Mouse (Mus musculus): ENCODE data around the gene Agbl4. TPM values are rescaled to one million over a fixed set of nuclear protein-coding genes. Genes with fewer than 3 reads are reported as not detected.

Gene Agbl4
- polyA plus RNA-seq, 1 experiment = 79.8 TPM

- no peaks in the 10 kb centered on the region for H3K36me3 ChIP-seq (ENCODE audit: control insufficient read depth, insufficient read depth, low read length)
- H3K4me1 ChIP-seq (ENCODE audit: control insufficient read depth, insufficient read depth, low read length) = no peaks in the 10 kb centered on the region
- no peak for TF ChIP-seq CTCF (IDR thresholded peaks at IDR 0.05; ENCODE audit: control insufficient read depth, insufficient read depth, insufficient replicate concordance, low read depth, low read length)
- no peak for TF ChIP-seq POLR2A (IDR thresholded peaks at IDR 0.05; ENCODE audit: control insufficient read depth, low read depth, low read length)
These were observed 909.7 kb downstream of the Agbl4 start for GRCm38 (mm10) chr4:111307166-111307565.

GRCm38 (mm10) chr4:111307633-111308032 is 910.2 kb downstream of the Agbl4 start:
- H3K4me1 ChIP-seq (ENCODE audit: control insufficient read depth, insufficient read depth, low read length) = no peaks in the 10 kb centered on the region

More at GRCm38 (mm10) chr4:111307166-111307565, 909.7 kb downstream of the Agbl4 start:
- Histone ChIP-seq H3K27ac (ENCODE audit: control insufficient read depth, insufficient read depth, low read depth, low read length) (no peak overlapping the region), H3K27me3 (ENCODE audit: control insufficient read depth, insufficient read depth, low read length) (no peaks in the 10 kb centered on the region), H3K4me3 (ENCODE audit: control insufficient read depth, low read depth, low read length) (no peak overlapping the region)

GRCm38 (mm10) chr4:111308572-111309288 is 911.3 kb downstream of the Agbl4 start:
- Histone ChIP-seq H3K4me3 (ENCODE audit: control insufficient read depth, low read depth, low read length) (no peak overlapping the region), H3K4me1 (ENCODE audit: control insufficient read depth, insufficient read depth, low read length) (no peaks in the 10 kb centered on the region), H3K36me3 (ENCODE audit: control insufficient read depth, insufficient read depth, low read length) (no peaks in the 10 kb centered on the region), H3K27me3 (ENCODE audit: control insufficient read depth, insufficient read depth, low read length) (no peaks in the 10 kb centered on the region), H3K27ac (ENCODE audit: control insufficient read depth, insufficient read depth, low read depth, low read length) (no peak overlapping the region)
- TF ChIP-seq POLR2A (IDR thresholded peaks at IDR 0.05; ENCODE audit: control insufficient read depth, low read depth, low read length) (no peak), CTCF (IDR thresholded peaks at IDR 0.05; ENCODE audit: control insufficient read depth, insufficient read depth, insufficient replicate concordance, low read depth, low read length) (no peak)

More at GRCm38 (mm10) chr4:111307633-111308032, 910.2 kb downstream of the Agbl4 start:
- no peaks in the 10 kb centered on the region for H3K36me3 ChIP-seq (ENCODE audit: control insufficient read depth, insufficient read depth, low read length)
- no peak overlapping the region for H3K4me3 ChIP-seq (ENCODE audit: control insufficient read depth, low read depth, low read length)
- H3K27ac ChIP-seq (ENCODE audit: control insufficient read depth, insufficient read depth, low read depth, low read length) = no peak overlapping the region
- no peak for TF ChIP-seq POLR2A (IDR thresholded peaks at IDR 0.05; ENCODE audit: control insufficient read depth, low read depth, low read length)
- no peak for TF ChIP-seq CTCF (IDR thresholded peaks at IDR 0.05; ENCODE audit: control insufficient read depth, insufficient read depth, insufficient replicate concordance, low read depth, low read length)
- H3K27me3 ChIP-seq (ENCODE audit: control insufficient read depth, insufficient read depth, low read length) = no peaks in the 10 kb centered on the region

- Histone ChIP-seq H3K27ac (ENCODE audit: control insufficient read depth, insufficient read depth, low read depth, low read length) (peak overlapping the region; percentile 56), H3K4me1 (ENCODE audit: control insufficient read depth, insufficient read depth, low read length) (no peaks in the 10 kb centered on the region), H3K4me3 (ENCODE audit: control insufficient read depth, low read depth, low read length) (no peak overlapping the region), H3K36me3 (ENCODE audit: control insufficient read depth, insufficient read depth, low read length) (no peaks in the 10 kb centered on the region), H3K27me3 (ENCODE audit: control insufficient read depth, insufficient read depth, low read length) (no peaks in the 10 kb centered on the region)
- peak; percentile 42; the same call in 1 of the 2 replicates for TF ChIP-seq POLR2A (IDR thresholded peaks at IDR 0.05; ENCODE audit: control insufficient read depth, low read depth, low read length)
- no peak for TF ChIP-seq CTCF (IDR thresholded peaks at IDR 0.05; ENCODE audit: control insufficient read depth, insufficient read depth, insufficient replicate concordance, low read depth, low read length)
These were observed 929.6 kb downstream of the Agbl4 start for GRCm38 (mm10) chr4:111327094-111327493.

- no peaks in the 10 kb centered on the region for H3K4me1 ChIP-seq (ENCODE audit: control insufficient read depth, insufficient read depth, low read length)
- no peaks in the 10 kb centered on the region for H3K27me3 ChIP-seq (ENCODE audit: control insufficient read depth, insufficient read depth, low read length)
- TF ChIP-seq CTCF (IDR thresholded peaks at IDR 0.05; ENCODE audit: control insufficient read depth, insufficient read depth, insufficient replicate concordance, low read depth, low read length) (no peak), POLR2A (IDR thresholded peaks at IDR 0.05; ENCODE audit: control insufficient read depth, low read depth, low read length) (no peak)
- no peak overlapping the region for H3K4me3 ChIP-seq (ENCODE audit: control insufficient read depth, low read depth, low read length)
- H3K27ac ChIP-seq (ENCODE audit: control insufficient read depth, insufficient read depth, low read depth, low read length) = peak overlapping the region; percentile 72
- no peaks in the 10 kb centered on the region for H3K36me3 ChIP-seq (ENCODE audit: control insufficient read depth, insufficient read depth, low read length)
These were observed 930.4 kb downstream of the Agbl4 start for GRCm38 (mm10) chr4:111327760-111328373.

- TF ChIP-seq CTCF (IDR thresholded peaks at IDR 0.05; ENCODE audit: control insufficient read depth, insufficient read depth, insufficient replicate concordance, low read depth, low read length) = no peak
- no peak for TF ChIP-seq POLR2A (IDR thresholded peaks at IDR 0.05; ENCODE audit: control insufficient read depth, low read depth, low read length)
- Histone ChIP-seq H3K4me1 (ENCODE audit: control insufficient read depth, insufficient read depth, low read length) (no peaks in the 10 kb centered on the region), H3K4me3 (ENCODE audit: control insufficient read depth, low read depth, low read length) (no peak overlapping the region), H3K36me3 (ENCODE audit: control insufficient read depth, insufficient read depth, low read length) (no peaks in the 10 kb centered on the region), H3K27ac (ENCODE audit: control insufficient read depth, insufficient read depth, low read depth, low read length) (no peak overlapping the region), H3K27me3 (ENCODE audit: control insufficient read depth, insufficient read depth, low read length) (no peaks in the 10 kb centered on the region)
These were observed 932.0 kb downstream of the Agbl4 start for GRCm38 (mm10) chr4:111329501-111329900.

- H3K27ac ChIP-seq (ENCODE audit: control insufficient read depth, insufficient read depth, low read depth, low read length) = no peak overlapping the region
- no peaks in the 10 kb centered on the region for H3K36me3 ChIP-seq (ENCODE audit: control insufficient read depth, insufficient read depth, low read length)
- no peak overlapping the region for H3K4me3 ChIP-seq (ENCODE audit: control insufficient read depth, low read depth, low read length)
- no peaks in the 10 kb centered on the region for H3K27me3 ChIP-seq (ENCODE audit: control insufficient read depth, insufficient read depth, low read length)
- TF ChIP-seq CTCF (IDR thresholded peaks at IDR 0.05; ENCODE audit: control insufficient read depth, insufficient read depth, insufficient replicate concordance, low read depth, low read length) = no peak
- TF ChIP-seq POLR2A (IDR thresholded peaks at IDR 0.05; ENCODE audit: control insufficient read depth, low read depth, low read length) = no peak
- no peaks in the 10 kb centered on the region for H3K4me1 ChIP-seq (ENCODE audit: control insufficient read depth, insufficient read depth, low read length)
These were observed 935.4 kb downstream of the Agbl4 start for GRCm38 (mm10) chr4:111332864-111333263.

Data from testis, adult 2 months (tissue).